Mouse (Mus musculus): ENCODE measurements around the gene Dnaaf5. TPM values are rescaled to one million over a fixed set of nuclear protein-coding genes. Genes with fewer than 3 reads are reported as not detected.

The Dnaaf5 gene
- polyA plus RNA-seq, 1 experiment from 2014 or later: 6.5 TPM

- peak overlapping the region; percentile 7; the same call in 1 of the 2 replicates for H3K27ac ChIP-seq
- H3K9me3 ChIP-seq (replicated peaks): no peaks in the 10 kb centered on the region
- no peak overlapping the region for H3K4me2 ChIP-seq (replicated peaks)
- peaks cover 4% of the 10 kb centered on the region; the same call in 1 of the 2 replicates for H3K4me1 ChIP-seq
- no peak overlapping the region for H3K9ac ChIP-seq
- WGBS: 72% methylated on average over 10 of the region's 10 CpGs
- ATAC-seq (ENCODE audit: low FRiP score): no peak
- no peak overlapping the region for H3K4me3 ChIP-seq
- no peaks in the 10 kb centered on the region for H3K27me3 ChIP-seq
- peaks cover 78% of the 10 kb centered on the region for H3K36me3 ChIP-seq
Measured at GRCm38 (mm10) chr5:139174556-139175547, 24.8 kb downstream of the Dnaaf5 start.

- peaks cover 76% of the 10 kb centered on the region for H3K36me3 ChIP-seq
- H3K9me3 ChIP-seq (replicated peaks): no peaks in the 10 kb centered on the region
- 35% methylated on average over 11 of the region's 11 CpGs for WGBS
- H3K4me1 ChIP-seq: peaks cover 2% of the 10 kb centered on the region; the same call in 1 of the 2 replicates
- no peak overlapping the region for H3K9ac ChIP-seq
- no peaks in the 10 kb centered on the region for H3K27me3 ChIP-seq
- H3K4me2 ChIP-seq (replicated peaks): no peak overlapping the region
- no peak overlapping the region for H3K4me3 ChIP-seq
- ATAC-seq (ENCODE audit: low FRiP score): peak; percentile 73; the same call in 1 of the 2 replicates
- H3K27ac ChIP-seq: no peak overlapping the region
Measured at GRCm38 (mm10) chr5:139178895-139179631, 29.0 kb downstream of the Dnaaf5 start.

DNA sequence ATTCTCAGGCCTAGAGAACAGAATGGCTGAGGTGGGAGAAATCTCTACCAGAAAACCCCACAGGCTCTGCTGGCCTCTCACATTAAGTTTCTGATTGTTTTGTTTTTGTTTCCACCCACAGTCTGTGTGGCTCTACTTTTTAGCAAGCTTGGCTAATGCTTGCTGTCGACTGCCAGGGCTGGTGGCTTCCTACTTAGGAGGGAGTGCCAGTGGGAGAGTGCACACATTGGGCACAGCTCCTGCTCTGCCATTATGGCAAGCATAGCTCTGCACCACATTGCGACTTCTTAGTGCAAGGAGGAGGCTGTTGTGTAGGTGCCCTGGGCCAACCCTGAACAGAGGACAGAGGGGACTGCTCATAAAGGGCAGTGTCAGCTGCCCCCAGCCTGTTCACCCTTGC lies 33.1 kb downstream of the Dnaaf5 start:
- Histone ChIP-seq H3K4me3 (no peak overlapping the region), H3K9ac (no peak overlapping the region), H3K27ac (no peak overlapping the region), H3K4me1 (no peaks in the 10 kb centered on the region), H3K36me3 (peaks cover 80% of the 10 kb centered on the region), H3K9me3 (replicated peaks) (no peaks in the 10 kb centered on the region), H3K27me3 (no peaks in the 10 kb centered on the region), H3K4me2 (replicated peaks) (no peak overlapping the region)
- ATAC-seq (ENCODE audit: low FRiP score): no peak
- WGBS: 85% methylated on average over 2 of the region's 2 CpGs

DNA sequence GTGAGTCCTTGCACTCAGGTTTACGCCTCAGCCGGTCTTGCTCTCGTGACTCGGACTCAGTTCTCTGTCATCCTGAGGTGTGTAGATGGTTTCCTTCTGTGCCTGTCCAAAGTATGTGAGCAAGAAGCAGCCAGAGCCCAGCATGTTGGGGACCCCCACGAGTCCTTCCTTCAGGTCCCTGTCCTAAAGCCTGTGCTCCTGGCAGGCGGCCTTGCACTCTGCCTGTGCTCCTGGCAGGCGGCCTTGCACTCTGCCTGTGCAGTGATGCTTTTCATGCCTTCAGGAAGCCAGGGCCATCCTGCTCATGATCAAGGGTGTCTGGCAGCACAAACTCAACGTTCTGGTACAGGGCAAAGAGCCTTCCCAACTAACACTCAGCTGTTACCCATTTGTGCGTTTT lies 33.6 kb downstream of the Dnaaf5 start:
- H3K4me1 ChIP-seq: no peaks in the 10 kb centered on the region
- no peak overlapping the region for H3K4me2 ChIP-seq (replicated peaks)
- peaks cover 80% of the 10 kb centered on the region for H3K36me3 ChIP-seq
- ATAC-seq (ENCODE audit: low FRiP score): no peak
- H3K4me3 ChIP-seq: no peak overlapping the region
- no peak overlapping the region for H3K9ac ChIP-seq
- no peaks in the 10 kb centered on the region for H3K27me3 ChIP-seq
- H3K9me3 ChIP-seq (replicated peaks): no peaks in the 10 kb centered on the region
- WGBS: 95% methylated on average over 9 of the region's 9 CpGs
- no peak overlapping the region for H3K27ac ChIP-seq

GRCm38 (mm10) chr5:139184897-139185296 lies 34.9 kb downstream of the Dnaaf5 start:
- Histone ChIP-seq H3K4me2 (replicated peaks) (no peak overlapping the region), H3K36me3 (peaks cover 74% of the 10 kb centered on the region), H3K9me3 (replicated peaks) (no peaks in the 10 kb centered on the region), H3K9ac (no peak overlapping the region), H3K4me1 (no peaks in the 10 kb centered on the region), H3K4me3 (no peak overlapping the region), H3K27ac (no peak overlapping the region), H3K27me3 (no peaks in the 10 kb centered on the region)
- WGBS: 88% methylated on average over 4 of the region's 4 CpGs
- no peak for ATAC-seq (ENCODE audit: low FRiP score)

GRCm38 (mm10) chr5:139189726-139190125 lies 39.7 kb downstream of the Dnaaf5 start:
- no peak overlapping the region for H3K27ac ChIP-seq
- no peak overlapping the region for H3K4me2 ChIP-seq (replicated peaks)
- no peaks in the 10 kb centered on the region for H3K4me1 ChIP-seq
- no peaks in the 10 kb centered on the region for H3K27me3 ChIP-seq
- no peaks in the 10 kb centered on the region for H3K9me3 ChIP-seq (replicated peaks)
- peaks cover 32% of the 10 kb centered on the region for H3K36me3 ChIP-seq
- no peak for ATAC-seq (ENCODE audit: low FRiP score)
- WGBS: 96% methylated on average over 5 of the region's 5 CpGs
- no peak overlapping the region for H3K4me3 ChIP-seq
- no peak overlapping the region for H3K9ac ChIP-seq

- Histone ChIP-seq H3K27ac (no peak overlapping the region), H3K4me2 (replicated peaks) (no peak overlapping the region), H3K4me3 (no peak overlapping the region), H3K27me3 (no peaks in the 10 kb centered on the region), H3K36me3 (peaks cover 20% of the 10 kb centered on the region), H3K9ac (no peak overlapping the region), H3K4me1 (no peaks in the 10 kb centered on the region), H3K9me3 (replicated peaks) (no peaks in the 10 kb centered on the region)
- ATAC-seq (ENCODE audit: low FRiP score): no peak
- WGBS: 76% methylated on average over 5 of the region's 5 CpGs
Measured at GRCm38 (mm10) chr5:139190958-139191357, 40.9 kb downstream of the Dnaaf5 start.

DNA sequence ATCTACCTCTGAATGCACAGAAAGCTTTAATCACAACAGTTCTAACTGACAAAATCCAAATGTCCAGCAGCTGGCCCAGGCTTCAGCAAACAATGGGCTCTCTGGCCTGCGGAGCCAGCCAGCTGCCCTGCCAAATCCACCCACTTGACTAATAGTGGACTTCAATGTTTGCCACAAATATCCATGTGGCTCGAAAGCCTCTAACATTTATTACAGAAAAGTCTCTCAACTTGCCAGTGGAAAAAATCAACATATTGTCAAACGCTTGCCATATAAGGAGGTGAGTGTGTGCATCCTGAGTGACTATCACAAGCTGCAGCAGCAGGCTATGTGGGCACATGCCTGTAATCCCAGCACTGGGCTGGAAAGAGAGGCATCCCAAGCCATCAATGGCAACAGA lies 48.8 kb downstream of the Dnaaf5 start:
- Histone ChIP-seq H3K4me1 (peaks cover 22% of the 10 kb centered on the region), H3K36me3 (no peaks in the 10 kb centered on the region), H3K9me3 (replicated peaks) (no peaks in the 10 kb centered on the region), H3K27ac (no peak overlapping the region), H3K4me3 (no peak overlapping the region), H3K9ac (no peak overlapping the region), H3K27me3 (no peaks in the 10 kb centered on the region), H3K4me2 (replicated peaks) (no peak overlapping the region)
- ATAC-seq (ENCODE audit: low FRiP score): no peak
- 85% methylated on average over 3 of the region's 3 CpGs for WGBS

DNA sequence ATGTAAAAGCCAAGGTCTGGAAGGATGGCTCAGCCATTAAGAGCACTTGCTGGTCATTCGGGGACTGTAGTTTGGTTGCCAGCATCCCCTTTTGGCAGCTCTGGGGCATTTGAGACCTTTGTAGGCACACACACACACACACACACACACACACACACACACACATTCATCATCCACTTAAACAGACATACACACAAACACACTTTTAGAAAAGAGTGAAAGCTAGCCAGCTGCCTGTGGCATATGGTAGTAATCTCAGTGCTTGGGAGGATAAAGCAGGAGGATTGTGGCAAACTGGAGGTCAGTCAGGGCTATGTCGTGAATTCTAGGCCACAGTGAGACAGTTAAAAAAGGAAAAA lies 49.6 kb downstream of the Dnaaf5 start:
- Histone ChIP-seq H3K27me3 (no peaks in the 10 kb centered on the region), H3K4me1 (peaks cover 22% of the 10 kb centered on the region), H3K4me3 (peak overlapping the region; percentile 95), H3K4me2 (replicated peaks) (peak overlapping the region; percentile 79), H3K9ac (peak overlapping the region; percentile 92), H3K27ac (peak overlapping the region; percentile 80), H3K9me3 (replicated peaks) (no peaks in the 10 kb centered on the region), H3K36me3 (no peaks in the 10 kb centered on the region)
- 47% methylated on average over 2 of the region's 2 CpGs for WGBS
- ATAC-seq (ENCODE audit: low FRiP score): no peak

- 2% methylated on average over 64 of the region's 64 CpGs for WGBS
- peaks cover 22% of the 10 kb centered on the region for H3K4me1 ChIP-seq
Measured at GRCm38 (mm10) chr5:139199995-139200769, 50.2 kb downstream of the Dnaaf5 start, which contains the start of gene Sun1. Sun1 (plus strand) TSS chr5:139200637.

DNA sequence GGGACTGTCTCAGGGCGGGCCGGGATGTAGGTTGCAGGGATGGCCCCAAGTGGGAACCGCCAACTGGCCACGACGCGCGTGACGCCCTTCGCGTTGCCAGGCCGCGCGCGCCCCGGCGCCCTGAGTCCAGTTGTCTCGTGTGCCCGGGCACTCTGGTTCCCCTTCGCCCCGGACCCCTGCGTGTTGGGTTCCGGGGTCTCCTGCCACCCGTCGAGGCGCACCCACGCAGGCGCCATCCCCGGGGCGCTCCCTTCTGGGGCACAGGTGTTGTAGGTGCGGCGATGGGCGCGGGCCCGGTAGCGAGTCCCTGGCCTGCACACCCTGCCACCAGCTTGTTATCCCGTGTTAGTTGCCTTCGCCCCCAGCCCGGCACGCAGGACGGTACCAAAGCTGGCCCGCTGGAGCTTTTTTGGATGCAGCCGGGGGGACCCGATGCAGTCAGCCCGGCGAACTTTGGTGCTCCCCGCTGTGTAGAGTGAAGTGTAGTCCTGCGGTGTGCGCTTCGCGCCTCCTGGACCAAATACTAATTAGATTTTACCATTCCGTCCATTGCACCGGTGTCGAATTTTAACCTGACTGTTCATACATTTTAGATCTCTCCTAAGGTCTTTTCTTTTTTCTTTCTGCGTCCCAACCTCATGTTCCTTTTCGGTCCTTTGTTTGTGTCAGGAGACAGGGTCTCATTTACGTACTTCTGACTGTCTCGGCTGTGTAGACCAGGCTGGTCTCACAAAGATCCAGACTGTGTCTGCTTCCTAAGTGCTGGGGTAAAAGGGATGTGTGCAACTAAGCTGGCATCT lies 50.9 kb downstream of the Dnaaf5 start:
- H3K27me3 ChIP-seq: no peaks in the 10 kb centered on the region
- H3K4me3 ChIP-seq: peak overlapping the region; percentile 95
- peaks cover 25% of the 10 kb centered on the region for H3K4me1 ChIP-seq
- H3K9me3 ChIP-seq (replicated peaks): no peaks in the 10 kb centered on the region
- H3K9ac ChIP-seq: peak overlapping the region; percentile 92
- peak overlapping the region; percentile 52; the same call in 1 of the 2 replicates for H3K27ac ChIP-seq
- ATAC-seq (ENCODE audit: low FRiP score): peak; percentile 51; the same call in 1 of the 2 replicates
- H3K36me3 ChIP-seq: peaks cover 3% of the 10 kb centered on the region; the same call in 1 of the 2 replicates
- peak overlapping the region; percentile 79 for H3K4me2 ChIP-seq (replicated peaks)
- WGBS: 1% methylated on average over 52 of the region's 57 CpGs

More at GRCm38 (mm10) chr5:139199995-139200769, 50.2 kb downstream of the Dnaaf5 start, which contains the start of gene Sun1:
- Histone ChIP-seq H3K27me3 (no peaks in the 10 kb centered on the region), H3K4me3 (peak within 1 kb of the TSS; percentile 95), H3K4me2 (replicated peaks) (peak within 1 kb of the TSS; percentile 79), H3K27ac (peak within 1 kb of the TSS; percentile 80), H3K9me3 (replicated peaks) (no peaks in the 10 kb centered on the region), H3K9ac (peak within 1 kb of the TSS; percentile 92), H3K36me3 (no peaks in the 10 kb centered on the region)
- ATAC-seq (ENCODE audit: low FRiP score): peak; percentile 100

Measured in hindbrain, embryonic 12.5 days (tissue).